Mouse (Mus musculus): ENCODE measurements at regions not wholly inside any gene's neighbourhood (a gene's known extent, or its start where the extent isn't known, plus 50 kb on each side); places are given as distances from the start of the nearest gene placed in this dataset.

- TF ChIP-seq CTCF (IDR thresholded peaks at IDR 0.05; ENCODE audit: low read depth, low read length): no peak
- TF ChIP-seq TAL1 (conservative IDR thresholded peaks at IDR 0.05; ENCODE audit: low read depth, low read length): no peak
- no peak for TF ChIP-seq POLR2AphosphoS5 (IDR thresholded peaks at IDR 0.05; ENCODE audit: insufficient replicate concordance, low read depth, low read length)
- no peak for TF ChIP-seq GATA2 (IDR thresholded peaks at IDR 0.05; ENCODE audit: borderline replicate concordance, low read depth, low read length)
Measured at GRCm38 (mm10) chr10:43700371-43701289, 122.5 kb downstream of the Cd24a start.
